Mouse (Mus musculus): ENCODE results near the gene Ehd4. TPM values are rescaled to one million over a fixed set of nuclear protein-coding genes. Genes with fewer than 3 reads are reported as not detected.

Ehd4 gene
- polyA plus RNA-seq, 1 experiment from 2014 or later, result 164 TPM

GRCm38 (mm10) chr2:120076076-120076705, 78.2 kb downstream of the Ehd4 start:
- Histone ChIP-seq H3K36me3 (no peaks in the 10 kb centered on the region), H3K4me2 (peak overlapping the region; percentile 75), H3K4me1 (peaks cover 15% of the 10 kb centered on the region), H3K27me3 (replicated peaks) (peaks cover 64% of the 10 kb centered on the region), H3K27ac (replicated peaks) (no peak overlapping the region), H3K9me3 (no peaks in the 10 kb centered on the region), H3K4me3 (peak overlapping the region; percentile 48), H3K9ac (peak overlapping the region; percentile 56)
- ATAC-seq (ENCODE audit: extremely low read depth, insufficient number of reproducible peaks, low FRiP score, low TSS enrichment), result no peak; the same call in 1 of the 2 replicates
- WGBS, result 2% methylated on average over 36 of the region's 36 CpGs

GRCm38 (mm10) chr2:120074096-120074495, 80.3 kb downstream of the Ehd4 start:
- H3K27me3 ChIP-seq (replicated peaks), result peaks cover 63% of the 10 kb centered on the region
- WGBS, result 64% methylated on average over 4 of the region's 4 CpGs
- no peak overlapping the region for H3K4me3 ChIP-seq
- peaks cover 15% of the 10 kb centered on the region for H3K4me1 ChIP-seq
- no peaks in the 10 kb centered on the region for H3K36me3 ChIP-seq
- H3K9me3 ChIP-seq, result no peaks in the 10 kb centered on the region
- ATAC-seq (ENCODE audit: extremely low read depth, insufficient number of reproducible peaks, low FRiP score, low TSS enrichment), result no peak
- H3K4me2 ChIP-seq, result no peak overlapping the region
- no peak overlapping the region for H3K9ac ChIP-seq
- H3K27ac ChIP-seq (replicated peaks), result no peak overlapping the region; the same call in 1 of the 2 replicates

- H3K4me3 ChIP-seq, result no peak overlapping the region
- H3K36me3 ChIP-seq, result no peaks in the 10 kb centered on the region
- H3K9me3 ChIP-seq, result no peaks in the 10 kb centered on the region
- H3K4me2 ChIP-seq, result no peak overlapping the region
- no peak overlapping the region for H3K27ac ChIP-seq (replicated peaks)
- peaks cover 3% of the 10 kb centered on the region; the same call in 1 of the 2 replicates for H3K4me1 ChIP-seq
- no peak overlapping the region for H3K9ac ChIP-seq
- peaks cover 25% of the 10 kb centered on the region for H3K27me3 ChIP-seq (replicated peaks)
- 66% methylated on average over 8 of the region's 8 CpGs for WGBS
- ATAC-seq (ENCODE audit: extremely low read depth, insufficient number of reproducible peaks, low FRiP score, low TSS enrichment), result no peak
Measured at GRCm38 (mm10) chr2:120069466-120069990, 84.9 kb downstream of the Ehd4 start.

- no peak overlapping the region for H3K27ac ChIP-seq (replicated peaks)
- 45% methylated on average over 16 of the region's 16 CpGs for WGBS
- no peaks in the 10 kb centered on the region for H3K4me1 ChIP-seq
- no peak overlapping the region for H3K4me2 ChIP-seq
- no peaks in the 10 kb centered on the region for H3K36me3 ChIP-seq
- H3K9me3 ChIP-seq, result no peaks in the 10 kb centered on the region
- ATAC-seq (ENCODE audit: extremely low read depth, insufficient number of reproducible peaks, low FRiP score, low TSS enrichment), result no peak
- H3K4me3 ChIP-seq, result no peak overlapping the region
- peaks cover 21% of the 10 kb centered on the region for H3K27me3 ChIP-seq (replicated peaks)
- H3K9ac ChIP-seq, result no peak overlapping the region
Measured at GRCm38 (mm10) chr2:120068555-120069465, 85.6 kb downstream of the Ehd4 start.

GRCm38 (mm10) chr2:120066224-120066623, 88.2 kb downstream of the Ehd4 start:
- Histone ChIP-seq H3K4me3 (no peak overlapping the region), H3K9ac (no peak overlapping the region), H3K27ac (replicated peaks) (no peak overlapping the region), H3K4me1 (no peaks in the 10 kb centered on the region), H3K27me3 (replicated peaks) (peaks cover 23% of the 10 kb centered on the region), H3K4me2 (no peak overlapping the region), H3K9me3 (no peaks in the 10 kb centered on the region), H3K36me3 (no peaks in the 10 kb centered on the region)
- ATAC-seq (ENCODE audit: extremely low read depth, insufficient number of reproducible peaks, low FRiP score, low TSS enrichment), result no peak
- WGBS, result 65% methylated on average over 3 of the region's 3 CpGs

- H3K9ac ChIP-seq, result no peak overlapping the region
- no peak overlapping the region for H3K4me3 ChIP-seq
- H3K27me3 ChIP-seq (replicated peaks), result peaks cover 24% of the 10 kb centered on the region
- ATAC-seq (ENCODE audit: extremely low read depth, insufficient number of reproducible peaks, low FRiP score, low TSS enrichment), result no peak
- no peak overlapping the region for H3K27ac ChIP-seq (replicated peaks)
- H3K9me3 ChIP-seq, result no peaks in the 10 kb centered on the region
- H3K4me1 ChIP-seq, result no peaks in the 10 kb centered on the region
- no peak overlapping the region for H3K4me2 ChIP-seq
- WGBS, result 86% methylated on average over 10 of the region's 10 CpGs
- H3K36me3 ChIP-seq, result no peaks in the 10 kb centered on the region
Measured at GRCm38 (mm10) chr2:120065243-120065642, 89.2 kb downstream of the Ehd4 start.

- Histone ChIP-seq H3K27me3 (replicated peaks) (peaks cover 25% of the 10 kb centered on the region), H3K27ac (replicated peaks) (no peak overlapping the region), H3K4me2 (no peak overlapping the region), H3K4me1 (no peaks in the 10 kb centered on the region), H3K9ac (no peak overlapping the region), H3K4me3 (no peak overlapping the region), H3K9me3 (no peaks in the 10 kb centered on the region), H3K36me3 (no peaks in the 10 kb centered on the region)
- 68% methylated on average over 6 of the region's 6 CpGs for WGBS
- ATAC-seq (ENCODE audit: extremely low read depth, insufficient number of reproducible peaks, low FRiP score, low TSS enrichment), result no peak
Measured at GRCm38 (mm10) chr2:120064639-120065038, 89.8 kb downstream of the Ehd4 start.

- Histone ChIP-seq H3K27me3 (replicated peaks) (peaks cover 25% of the 10 kb centered on the region), H3K27ac (replicated peaks) (no peak overlapping the region)
- 77% methylated on average over 8 of the region's 8 CpGs for WGBS
Measured at GRCm38 (mm10) chr2:120062248-120062647, 92.2 kb downstream of the Ehd4 start.

GRCm38 (mm10) chr2:120060651-120061050, 93.8 kb downstream of the Ehd4 start:
- Histone ChIP-seq H3K9me3 (no peaks in the 10 kb centered on the region), H3K4me2 (no peak overlapping the region), H3K9ac (no peak overlapping the region), H3K36me3 (no peaks in the 10 kb centered on the region), H3K27me3 (replicated peaks) (peaks cover 28% of the 10 kb centered on the region), H3K27ac (replicated peaks) (no peak overlapping the region), H3K4me3 (no peak overlapping the region), H3K4me1 (peaks cover 12% of the 10 kb centered on the region)
- ATAC-seq (ENCODE audit: extremely low read depth, insufficient number of reproducible peaks, low FRiP score, low TSS enrichment), result no peak
- WGBS, result 70% methylated on average over 9 of the region's 9 CpGs

More at GRCm38 (mm10) chr2:120062248-120062647, 92.2 kb downstream of the Ehd4 start:
- Histone ChIP-seq H3K4me2 (no peak overlapping the region), H3K9me3 (no peaks in the 10 kb centered on the region), H3K36me3 (no peaks in the 10 kb centered on the region), H3K9ac (no peak overlapping the region), H3K4me1 (no peaks in the 10 kb centered on the region), H3K4me3 (no peak overlapping the region)
- ATAC-seq (ENCODE audit: extremely low read depth, insufficient number of reproducible peaks, low FRiP score, low TSS enrichment), result no peak

GRCm38 (mm10) chr2:120060190-120060589, 94.2 kb downstream of the Ehd4 start:
- Histone ChIP-seq H3K27me3 (replicated peaks) (peaks cover 28% of the 10 kb centered on the region), H3K9ac (no peak overlapping the region), H3K27ac (replicated peaks) (no peak overlapping the region), H3K4me2 (no peak overlapping the region), H3K9me3 (no peaks in the 10 kb centered on the region), H3K4me1 (peaks cover 16% of the 10 kb centered on the region), H3K36me3 (no peaks in the 10 kb centered on the region), H3K4me3 (no peak overlapping the region)
- 62% methylated on average over 6 of the region's 6 CpGs for WGBS
- no peak for ATAC-seq (ENCODE audit: extremely low read depth, insufficient number of reproducible peaks, low FRiP score, low TSS enrichment)

- WGBS, result 62% methylated on average over 3 of the region's 3 CpGs
- no peak overlapping the region for H3K9ac ChIP-seq
- no peak overlapping the region for H3K4me3 ChIP-seq
- no peak overlapping the region for H3K4me2 ChIP-seq
- H3K9me3 ChIP-seq, result no peaks in the 10 kb centered on the region
- H3K27me3 ChIP-seq (replicated peaks), result peaks cover 28% of the 10 kb centered on the region
- ATAC-seq (ENCODE audit: extremely low read depth, insufficient number of reproducible peaks, low FRiP score, low TSS enrichment), result no peak
- H3K36me3 ChIP-seq, result no peaks in the 10 kb centered on the region
- peaks cover 24% of the 10 kb centered on the region for H3K4me1 ChIP-seq
- no peak overlapping the region for H3K27ac ChIP-seq (replicated peaks)
Measured at GRCm38 (mm10) chr2:120059466-120059865, 94.9 kb downstream of the Ehd4 start.

Measured in heart, embryonic 13.5 days (tissue).